Mouse (Mus musculus) frontal cortex, postnatal 14 days (tissue): Measurements from ENCODE around the gene Grk6.
"Not testable (repeated sequence)": the region's sequence is repeated elsewhere in the genome, so short reads cannot be mapped to it uniquely, and the experiment has no call there.

Source experiments
- DNase-seq, 2 experiments: peaks; one replicate each; pipeline ENCODE4 v3.0.0; 2022; ENCODE audit warnings: low spot score in 2 of 2

Gene Grk6

DNA sequence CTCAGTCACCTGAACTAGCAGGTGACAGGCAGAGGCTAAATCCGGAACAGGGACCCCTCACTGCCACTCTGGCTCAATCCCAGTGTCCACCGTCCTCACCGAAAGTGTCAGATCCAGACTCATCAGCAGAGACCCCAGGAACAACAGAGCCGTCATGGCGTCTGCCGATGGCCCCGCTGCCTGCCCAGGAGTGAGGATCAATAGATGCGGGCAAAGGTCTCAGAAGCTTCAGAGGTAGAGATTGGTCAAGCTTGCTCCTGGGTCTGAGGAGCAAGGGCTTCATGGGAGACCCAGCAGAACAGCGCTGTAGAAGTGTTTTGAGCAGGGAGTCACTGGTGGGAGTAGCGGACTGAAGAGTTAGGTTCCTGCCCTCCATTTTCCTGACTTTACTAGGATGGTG lies 18.3 kb upstream of the Grk6 start, which contains the start of gene F12:
Gene F12, minus strand, starts transcription at position 181 of the 400 bp plus-strand sequence.
- no peak for DNase-seq

DNA sequence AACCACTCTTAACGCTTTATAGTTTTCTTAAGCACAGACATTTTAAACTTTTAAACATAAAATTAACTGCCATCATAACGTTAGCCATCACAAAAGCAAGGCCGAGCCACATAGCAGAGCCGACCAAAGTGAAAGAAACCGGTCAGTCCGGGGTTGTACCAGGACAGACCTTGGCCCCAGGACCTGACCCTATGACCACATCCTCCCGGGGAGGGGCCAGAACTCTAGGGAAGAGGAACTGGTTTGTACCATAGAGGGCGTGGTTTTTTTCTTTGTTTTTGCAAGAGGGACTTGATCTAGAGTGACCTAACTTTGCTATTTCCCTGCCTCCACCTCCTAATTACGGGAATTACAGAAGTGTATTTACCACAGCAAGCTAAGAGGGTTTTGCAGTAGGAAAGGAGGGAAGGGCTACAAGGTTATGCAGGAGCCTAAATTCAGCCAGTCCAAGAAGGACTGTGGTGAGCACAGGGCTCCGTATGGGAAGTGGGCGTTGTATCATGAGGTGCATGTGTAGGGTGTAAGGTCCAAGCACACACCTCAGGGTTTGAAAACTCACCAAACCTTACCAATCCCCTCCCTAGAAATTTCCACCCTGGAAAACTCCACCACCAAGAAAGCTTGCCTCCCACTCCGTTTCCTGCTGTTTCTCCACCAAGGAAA lies 15.5 kb upstream of the Grk6 start:
- no peak for DNase-seq

DNA sequence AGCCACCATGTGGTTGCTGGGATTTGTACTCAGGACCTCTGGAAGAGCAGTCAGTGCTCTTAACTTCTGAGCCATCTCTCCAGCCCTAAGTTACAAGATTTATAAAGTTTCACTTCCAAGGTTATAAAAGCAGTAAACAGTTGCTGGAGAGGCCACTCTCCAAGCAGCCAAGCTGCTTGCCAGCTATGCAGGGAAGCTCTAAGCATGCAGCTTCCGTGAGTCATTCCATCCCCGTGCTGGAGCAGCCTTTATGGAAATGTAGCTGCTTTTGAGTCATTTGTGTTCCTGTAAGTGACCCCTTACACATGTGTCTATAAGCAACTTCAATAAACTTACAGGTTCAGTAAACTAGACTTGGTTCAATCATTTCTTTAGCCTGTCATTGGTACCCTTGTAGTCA lies 14.3 kb upstream of the Grk6 start:
- no peak for DNase-seq

DNA sequence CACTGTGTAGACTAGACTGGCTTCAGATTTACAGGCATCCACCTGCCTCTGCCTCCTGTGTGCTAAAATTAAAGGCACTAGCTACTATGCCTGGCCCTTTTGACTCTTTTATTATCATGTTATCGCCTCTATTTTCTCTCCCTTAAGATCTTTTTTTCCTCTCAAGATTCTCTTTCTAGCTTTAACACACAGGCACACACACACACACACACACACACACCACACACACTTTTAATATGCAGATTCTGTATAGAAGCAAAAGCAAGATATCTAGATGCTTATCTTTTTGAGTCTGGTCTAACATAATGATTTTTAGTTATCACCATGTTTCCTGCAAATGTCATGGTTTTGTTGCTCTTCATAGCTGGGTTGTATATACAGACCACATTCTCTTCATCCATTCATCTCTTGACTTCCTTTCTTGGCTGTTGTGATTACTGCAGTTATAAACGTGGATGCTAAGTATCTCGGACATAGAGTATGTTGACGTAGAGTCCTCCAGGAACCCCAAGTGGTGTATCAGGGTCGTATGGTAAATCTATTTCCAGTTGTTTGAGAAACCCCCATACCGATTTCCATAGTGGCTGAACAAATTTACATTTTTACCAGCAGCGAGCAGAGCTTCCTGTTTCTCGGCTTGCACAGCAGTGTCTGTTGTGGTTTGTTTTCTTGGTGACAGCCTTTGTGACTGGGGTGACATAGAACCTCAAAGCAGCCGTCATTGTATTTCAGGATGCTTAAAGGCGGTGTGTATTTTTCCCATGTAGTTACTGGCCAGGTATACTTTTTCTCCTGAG lies 12.8 kb upstream of the Grk6 start:
- DNase-seq, result no peak

DNA sequence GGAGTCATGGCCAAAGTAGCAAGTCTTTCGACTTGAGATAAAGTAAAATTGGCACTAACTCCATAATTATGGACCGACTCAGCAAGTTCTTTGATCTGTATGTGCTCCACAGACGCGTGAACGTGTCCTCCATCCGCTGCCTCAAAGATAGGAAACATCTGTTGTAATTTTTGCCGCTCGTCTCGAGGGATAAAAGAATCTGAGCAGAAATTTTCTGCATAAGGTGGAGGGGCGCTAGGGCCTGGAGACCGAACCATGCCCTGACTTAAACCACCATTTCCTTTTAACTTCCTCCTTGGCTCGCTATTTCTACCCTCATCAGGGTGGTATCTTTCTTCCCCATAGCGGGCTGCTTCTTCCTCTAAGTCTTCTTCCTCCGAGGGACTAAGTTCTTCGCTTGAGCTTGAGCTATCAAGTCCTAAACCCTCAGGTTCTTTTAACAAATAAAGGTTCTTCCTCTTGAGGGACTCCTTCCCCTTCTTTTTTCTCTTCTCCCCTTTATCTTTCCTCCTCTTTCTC lies 7.7 kb upstream of the Grk6 start:
- not testable (repeated sequence) for DNase-seq

DNA sequence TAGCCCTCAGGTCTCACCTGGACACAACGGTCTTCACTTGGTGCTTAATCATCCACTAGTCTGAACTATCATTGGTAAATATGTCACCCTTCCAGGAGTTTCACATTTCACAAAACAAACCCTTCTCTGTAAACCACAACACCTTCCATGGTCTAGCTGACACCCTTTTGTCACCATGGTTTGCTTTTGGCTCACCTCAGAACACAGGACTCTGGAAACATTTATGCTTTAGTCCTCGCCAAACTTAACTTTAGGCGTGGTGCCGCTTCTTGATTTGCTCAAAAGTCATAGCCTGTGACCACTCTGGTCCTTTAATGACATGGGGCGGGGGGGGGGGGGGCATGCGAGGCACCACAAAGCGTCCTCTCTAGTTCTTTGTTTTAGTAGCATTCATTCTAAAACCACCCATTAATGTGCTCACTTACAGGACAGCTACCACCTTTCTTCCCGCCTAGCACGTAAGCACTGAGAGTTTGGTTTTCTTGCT lies 1.0 kb upstream of the Grk6 start:
- no peak for DNase-seq

DNA sequence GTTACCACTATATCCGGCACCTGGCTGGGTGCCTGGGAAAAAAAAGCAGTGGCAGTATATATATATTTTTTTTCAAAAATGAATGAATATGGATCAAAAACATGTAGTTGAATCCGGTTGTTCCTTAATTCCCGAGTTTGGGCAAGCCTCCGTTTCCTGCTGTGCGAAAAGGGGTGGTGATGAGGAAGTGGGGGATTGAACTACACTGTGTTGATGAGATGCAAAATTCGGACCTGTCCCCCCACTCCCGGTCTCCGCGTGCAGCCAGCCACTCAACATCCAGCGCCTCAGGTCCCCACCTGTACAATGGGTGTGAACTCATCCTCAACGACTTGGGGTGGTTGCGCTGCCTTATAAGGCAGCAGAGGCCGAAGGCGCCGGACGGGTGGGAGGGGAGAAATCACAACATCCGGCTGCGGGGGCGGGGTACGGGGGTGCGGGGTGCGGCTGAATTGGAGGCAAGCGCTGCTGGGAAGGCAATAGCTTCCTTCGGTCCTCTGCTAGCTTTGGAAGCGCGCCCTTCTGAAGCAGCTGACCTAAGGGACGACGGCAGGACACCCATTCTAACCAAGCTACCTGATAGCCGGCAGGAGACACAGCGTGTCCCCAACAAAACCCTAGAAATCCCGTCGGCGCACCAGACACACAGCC lies 461 bp upstream of the Grk6 start:
- DNase-seq, result peak in 1 of 2 experiments; percentile 48

DNA sequence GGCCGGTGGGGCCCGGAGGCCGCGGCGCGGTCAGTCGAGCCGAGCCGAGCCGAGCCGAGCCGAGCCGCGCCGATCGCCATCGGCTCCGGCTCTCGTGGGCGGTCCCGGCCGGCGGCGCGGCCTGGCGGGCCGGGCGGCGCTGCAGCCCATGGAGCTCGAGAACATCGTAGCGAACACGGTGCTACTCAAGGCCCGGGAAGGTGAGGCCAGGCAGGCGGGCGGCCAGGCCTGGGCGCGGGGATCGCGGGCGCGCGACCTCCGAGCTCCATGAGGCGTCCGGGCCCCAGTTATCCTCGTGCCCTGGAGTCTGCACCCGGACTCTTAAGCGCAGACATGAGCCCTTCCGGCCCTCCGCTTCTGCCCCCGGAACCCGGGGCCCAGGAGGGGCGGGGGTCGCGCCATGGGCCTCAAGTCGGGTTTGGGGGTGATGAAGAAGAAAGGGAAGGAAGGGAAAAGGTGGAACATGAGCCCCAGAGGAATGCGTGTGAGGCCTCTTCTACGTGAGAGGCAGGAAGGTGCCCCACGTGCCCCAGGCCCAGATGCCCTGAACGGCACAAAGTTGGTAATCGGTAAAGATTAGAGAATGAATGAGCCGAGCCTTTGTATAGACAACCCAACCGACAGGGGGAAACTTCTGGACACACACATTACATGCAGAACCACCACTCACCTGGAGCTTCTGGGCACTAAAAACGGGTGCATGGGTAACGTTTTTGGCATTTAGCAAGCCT lies 654 bp downstream of the Grk6 start:
- no peak for DNase-seq

DNA sequence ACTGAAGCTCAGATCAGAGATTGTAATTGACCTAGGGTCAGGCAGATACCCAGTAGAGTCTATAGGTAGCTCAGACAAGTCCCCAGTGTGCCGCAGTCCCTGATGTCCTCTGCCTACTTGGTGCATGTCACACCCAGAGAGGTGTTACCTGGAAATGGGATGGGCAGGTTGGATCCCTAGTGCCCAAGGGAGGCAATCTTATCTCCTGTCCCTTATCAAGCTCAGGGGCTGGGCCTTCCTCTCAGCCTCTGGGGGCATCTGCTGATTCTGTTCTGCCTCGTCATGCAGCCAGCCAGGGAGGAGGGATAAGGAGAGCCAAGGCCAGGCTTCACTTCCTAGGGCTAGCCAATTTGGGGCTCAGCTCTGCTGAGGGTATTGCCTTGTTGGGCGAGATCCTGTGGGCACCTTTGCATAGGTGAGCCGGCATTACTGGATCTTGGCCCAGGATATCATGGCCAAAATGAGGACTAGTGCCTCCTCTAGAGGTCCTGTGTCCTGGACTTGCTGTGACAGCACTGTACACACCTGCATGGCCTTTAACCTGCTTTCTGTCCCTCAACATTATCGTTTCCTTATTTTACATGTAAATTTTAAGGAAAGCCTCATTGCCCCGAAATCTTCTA lies 1.7 kb downstream of the Grk6 start:
- no peak for DNase-seq

DNA sequence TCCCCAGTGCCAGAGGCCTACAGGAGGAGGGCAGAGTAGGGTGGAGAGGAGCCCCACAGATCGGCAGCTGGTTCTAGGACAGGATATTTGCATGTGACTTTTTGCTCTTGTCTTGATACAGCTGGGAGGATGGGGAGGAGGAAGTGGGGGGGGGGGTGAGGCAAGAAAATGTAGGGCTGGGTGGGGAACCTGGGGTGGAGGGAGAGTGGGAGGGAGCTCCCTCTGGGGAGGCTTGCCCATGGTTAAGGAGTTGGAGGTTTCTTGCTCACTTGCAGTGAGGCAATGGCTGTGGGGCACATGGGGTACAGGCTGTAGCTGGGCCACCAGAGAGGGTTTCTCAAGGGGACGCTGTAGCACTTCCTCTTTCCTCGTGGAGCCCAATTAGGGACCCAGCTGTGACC lies 2.7 kb downstream of the Grk6 start:
- DNase-seq, result no peak

DNA sequence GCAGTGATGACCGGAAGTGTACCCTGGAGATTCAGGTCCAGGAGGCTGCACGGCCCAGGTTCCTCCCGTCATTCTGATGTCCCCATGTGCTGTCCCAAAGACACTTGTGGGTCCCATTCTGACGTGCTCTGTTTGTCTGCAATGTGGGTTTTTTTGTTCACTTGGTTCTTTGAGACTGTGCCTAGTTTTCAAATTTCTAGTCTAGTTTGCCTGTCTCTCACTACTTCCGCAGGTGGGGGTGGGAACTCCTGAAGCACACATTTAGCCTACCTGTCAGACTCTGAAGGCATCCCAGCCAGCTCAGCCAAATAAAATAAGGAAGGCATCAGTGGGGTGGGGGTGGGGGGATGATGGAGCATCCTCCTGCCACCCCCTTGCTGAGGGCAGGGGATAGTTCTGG lies 3.3 kb downstream of the Grk6 start:
- no peak for DNase-seq

DNA sequence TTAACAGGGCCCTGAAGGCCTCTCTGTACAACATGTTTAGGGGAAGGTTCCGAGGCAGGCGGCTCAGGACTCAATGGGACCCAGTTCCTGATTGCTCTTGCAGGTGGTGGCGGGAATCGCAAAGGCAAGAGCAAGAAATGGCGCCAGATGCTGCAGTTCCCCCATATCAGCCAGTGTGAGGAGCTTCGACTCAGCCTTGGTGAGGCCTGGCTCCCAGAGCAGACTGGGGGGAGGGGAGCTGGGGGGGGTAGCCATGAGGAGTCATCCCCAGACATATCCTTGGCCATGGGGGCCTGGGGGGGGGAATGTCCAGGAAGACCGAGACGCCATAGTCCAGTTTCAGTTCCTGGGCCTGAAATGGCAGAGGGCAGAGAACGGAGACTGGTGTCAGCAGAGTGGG lies 4.3 kb downstream of the Grk6 start:
- DNase-seq, result no peak

DNA sequence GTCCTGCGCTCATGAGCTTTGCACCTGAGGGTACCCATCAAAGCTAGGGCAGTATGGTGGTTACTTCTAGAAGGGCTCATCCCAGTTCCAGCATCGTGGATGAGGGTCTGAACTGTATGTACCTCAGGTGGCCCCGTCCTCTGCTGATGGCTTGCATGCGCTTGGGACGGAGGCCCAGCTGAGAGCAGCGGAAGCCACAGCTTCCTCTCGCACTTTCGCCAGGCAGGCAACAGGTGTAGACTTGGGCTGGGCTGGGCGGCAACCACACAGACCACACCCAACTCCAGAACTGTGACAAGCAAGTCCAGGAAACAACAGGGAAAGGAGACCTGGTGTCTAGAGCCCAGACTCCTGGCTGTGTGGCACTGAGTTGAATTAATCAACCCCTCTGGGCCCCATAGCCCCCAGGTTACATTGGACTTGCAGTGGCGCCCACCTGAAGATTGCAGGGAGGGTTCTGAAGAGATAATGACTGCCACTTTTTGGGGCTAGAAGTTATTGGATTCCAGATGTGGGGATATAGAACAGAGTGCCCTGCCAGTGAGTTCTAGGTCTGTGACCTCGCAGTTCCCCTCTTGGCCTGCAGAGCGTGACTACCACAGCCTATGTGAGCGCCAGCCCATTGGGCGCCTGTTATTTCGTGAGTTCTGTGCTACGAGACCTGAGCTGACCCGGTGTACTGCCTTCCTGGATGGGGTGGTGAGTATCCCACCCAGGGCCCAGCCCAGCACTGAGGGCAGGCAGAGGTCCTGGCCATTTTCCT lies 5.0 kb downstream of the Grk6 start:
- no peak for DNase-seq

DNA sequence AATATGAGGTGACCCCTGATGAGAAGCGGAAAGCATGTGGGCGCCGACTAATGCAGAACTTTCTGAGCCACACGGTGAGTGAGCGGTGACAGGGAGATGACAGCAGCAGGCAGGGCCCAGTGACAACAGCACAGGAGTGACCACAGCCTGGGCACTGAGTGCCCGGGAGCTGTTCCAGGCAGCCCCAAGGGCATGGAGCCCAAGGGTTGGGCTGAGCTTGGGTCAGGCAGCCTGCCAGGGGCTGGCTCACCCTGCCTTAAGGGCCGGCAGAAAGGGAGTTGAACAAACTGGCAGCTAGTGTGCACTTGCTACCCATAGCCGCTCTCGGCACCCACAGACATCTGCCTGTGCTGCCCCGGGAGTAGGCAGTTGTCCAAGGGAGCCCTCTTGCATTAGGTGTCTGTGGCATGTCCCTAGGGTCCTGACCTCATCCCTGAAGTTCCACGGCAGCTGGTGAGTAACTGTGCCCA lies 5.7 kb downstream of the Grk6 start:
- DNase-seq, result no peak

DNA sequence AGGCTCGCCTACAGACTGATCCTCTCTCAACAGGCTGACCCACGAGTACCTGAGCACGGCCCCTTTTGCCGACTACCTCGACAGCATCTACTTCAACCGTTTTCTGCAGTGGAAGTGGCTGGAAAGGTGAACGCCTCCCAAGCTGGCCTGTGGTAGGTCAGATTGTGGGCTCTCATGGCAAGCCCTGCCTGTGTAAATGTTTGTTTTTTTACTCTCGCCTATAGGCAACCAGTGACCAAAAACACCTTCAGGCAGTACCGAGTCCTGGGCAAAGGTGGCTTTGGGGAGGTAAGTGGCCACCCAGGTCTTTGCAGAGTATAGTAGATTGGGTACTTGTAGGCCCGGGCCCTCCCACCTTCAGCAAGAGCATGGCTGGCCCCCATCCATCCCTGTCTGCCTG lies 6.4 kb downstream of the Grk6 start:
- DNase-seq, result no peak

DNA sequence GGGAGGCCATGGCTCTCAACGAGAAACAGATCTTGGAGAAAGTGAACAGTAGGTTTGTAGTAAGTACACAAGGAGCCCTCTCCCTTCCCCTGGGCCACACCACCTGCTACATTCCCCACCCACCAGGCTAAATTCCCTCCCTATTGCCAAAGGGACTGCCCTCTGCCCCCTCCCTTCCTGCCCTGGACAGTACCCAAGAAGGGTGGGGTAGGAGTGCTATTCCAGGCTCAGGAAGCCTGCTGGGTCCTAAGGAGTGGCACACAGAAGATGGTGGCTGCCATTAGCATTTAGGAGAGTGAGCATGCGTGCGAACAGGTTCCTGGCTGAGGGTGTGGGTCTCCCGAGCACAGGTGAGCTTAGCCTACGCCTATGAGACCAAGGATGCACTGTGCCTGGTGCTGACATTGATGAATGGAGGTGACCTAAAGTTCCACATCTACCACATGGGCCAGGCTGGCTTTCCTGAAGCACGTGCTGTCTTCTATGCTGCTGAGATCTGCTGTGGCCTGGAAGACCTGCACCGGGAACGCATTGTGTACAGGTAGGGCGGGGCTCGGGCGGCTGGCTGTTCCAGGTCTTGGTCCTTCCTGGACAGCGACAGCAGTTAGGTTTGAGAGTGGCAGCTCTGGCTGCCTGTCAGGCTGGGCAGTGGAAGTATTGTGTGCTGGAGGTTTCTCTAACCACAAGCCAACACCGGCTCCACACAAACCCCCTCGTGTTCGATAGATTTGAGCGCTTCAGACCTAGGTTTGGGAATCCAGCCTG lies 7.1 kb downstream of the Grk6 start:
- DNase-seq, result no peak

DNA sequence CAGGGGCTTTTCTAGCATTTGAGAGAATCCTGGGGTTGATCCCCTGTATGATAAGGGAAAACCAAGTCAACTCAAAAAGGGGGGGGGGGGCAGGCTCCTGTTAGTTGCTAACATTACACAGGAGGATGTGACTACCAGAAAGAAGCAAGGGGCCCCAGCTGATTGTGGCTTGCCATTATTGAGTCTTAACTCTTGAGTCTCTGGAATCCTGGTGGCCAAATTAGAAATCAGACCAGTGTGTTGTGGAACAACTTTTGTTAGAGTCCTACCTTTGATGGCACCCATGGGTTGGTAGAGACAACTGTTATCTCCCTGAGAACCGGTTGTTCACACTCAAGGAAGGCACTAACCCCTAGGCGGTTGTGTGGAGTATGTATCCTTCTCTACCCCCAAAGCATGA lies 18.1 kb downstream of the Grk6 start:
- DNase-seq, result no peak

DNA sequence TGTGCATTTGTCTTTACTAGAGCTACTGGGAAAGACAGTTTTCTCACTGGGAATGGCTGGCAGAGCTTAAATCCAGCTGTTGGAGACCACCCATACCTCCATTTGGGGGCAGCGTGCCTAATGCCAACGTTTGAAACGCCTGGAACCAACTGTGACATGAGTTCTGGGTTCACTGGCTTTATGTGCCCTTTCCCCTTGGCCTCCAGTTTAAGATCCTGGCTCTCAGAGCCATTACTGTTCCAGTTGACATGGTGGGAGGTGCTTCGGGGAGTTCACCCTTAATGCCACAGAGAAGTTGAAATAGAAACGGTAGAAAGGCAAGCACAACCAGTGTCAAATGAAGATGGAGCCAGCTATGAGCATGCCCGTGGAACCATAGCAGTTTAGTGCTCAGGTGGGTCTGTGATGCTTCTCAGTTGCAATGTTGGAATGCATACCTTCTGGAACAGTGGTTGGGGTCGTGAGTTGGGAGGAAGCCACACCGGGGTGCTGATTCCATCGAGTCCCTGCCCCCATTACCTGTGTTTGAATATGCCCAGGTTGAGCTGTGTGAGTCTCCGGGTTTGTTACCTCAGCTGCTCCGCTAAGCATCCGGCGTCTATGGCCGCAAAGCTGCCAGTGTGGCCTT lies 18.6 kb downstream of the Grk6 start:
- DNase-seq, result no peak
